Mouse (Mus musculus): ENCODE measurements around the gene Epyc. TPM values are rescaled to one million over a fixed set of nuclear protein-coding genes. Genes with fewer than 3 reads are reported as not detected.

The Epyc gene
- polyA plus RNA-seq, 1 experiment from 2014 or later: not detected

- Histone ChIP-seq H3K36me3 (ENCODE audit: insufficient read depth, low read length) (no peaks in the 10 kb centered on the region), H3K4me1 (ENCODE audit: insufficient read depth, low read depth, low read length) (no peaks in the 10 kb centered on the region), H3K4me2 (replicated peaks; ENCODE audit: low read depth, low read length) (no peak overlapping the region), H3K27ac (ENCODE audit: low read length) (no peak overlapping the region), H3K9me3 (ENCODE audit: low read length) (no peaks in the 10 kb centered on the region), H3K27me3 (replicated peaks; ENCODE audit: insufficient read depth, low read length) (no peaks in the 10 kb centered on the region), H3K4me3 (ENCODE audit: low read depth, low read length) (no peak overlapping the region), H3K9ac (replicated peaks; ENCODE audit: low read depth) (no peak overlapping the region)
- DNase-seq (ENCODE audit: low spot score) (peak; percentile 74), ATAC-seq (peak; percentile 35; the same call in 1 of the 2 replicates)
- 33% methylated on average over 4 of the region's 4 CpGs for WGBS
- no peak for TF ChIP-seq EP300 (IDR thresholded peaks at IDR 0.05)
- TF ChIP-seq CTCF (IDR thresholded peaks at IDR 0.05): peak; percentile 75
These were observed 26.3 kb downstream of the Epyc start for GRCm38 (mm10) chr10:97670202-97670601.

DNA sequence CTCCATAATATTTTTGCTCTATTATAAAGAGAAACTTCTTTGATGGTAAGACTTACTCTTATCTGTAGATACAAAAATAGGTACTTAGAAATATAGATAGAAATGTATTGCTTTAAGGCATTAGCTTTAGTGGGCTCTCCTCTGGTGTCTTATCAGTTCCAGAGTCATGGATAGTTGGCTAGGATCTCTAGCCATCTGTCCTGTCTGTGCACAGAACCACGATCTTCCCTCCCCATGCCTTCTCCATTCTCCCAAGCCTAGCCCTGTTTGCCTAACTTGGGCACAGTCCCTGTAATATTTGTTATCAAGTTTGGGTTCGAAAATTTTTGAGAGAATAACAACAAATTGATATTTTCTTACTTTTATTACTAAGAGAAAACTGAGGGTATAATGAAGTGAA is 29.4 kb downstream of the Epyc start:
- Histone ChIP-seq H3K4me2 (replicated peaks; ENCODE audit: low read depth, low read length) (no peak overlapping the region), H3K27ac (ENCODE audit: low read length) (no peak overlapping the region), H3K9me3 (ENCODE audit: low read length) (no peaks in the 10 kb centered on the region), H3K27me3 (replicated peaks; ENCODE audit: insufficient read depth, low read length) (no peaks in the 10 kb centered on the region), H3K4me3 (ENCODE audit: low read depth, low read length) (no peak overlapping the region), H3K4me1 (ENCODE audit: insufficient read depth, low read depth, low read length) (no peaks in the 10 kb centered on the region), H3K9ac (replicated peaks; ENCODE audit: low read depth) (no peak overlapping the region), H3K36me3 (ENCODE audit: insufficient read depth, low read length) (no peaks in the 10 kb centered on the region)
- DNase-seq (ENCODE audit: low spot score) (no peak), ATAC-seq (no peak)
- WGBS: 56% methylated on average over 2 of the region's 2 CpGs
- TF ChIP-seq CTCF (IDR thresholded peaks at IDR 0.05): no peak
- no peak for TF ChIP-seq EP300 (IDR thresholded peaks at IDR 0.05)

DNA sequence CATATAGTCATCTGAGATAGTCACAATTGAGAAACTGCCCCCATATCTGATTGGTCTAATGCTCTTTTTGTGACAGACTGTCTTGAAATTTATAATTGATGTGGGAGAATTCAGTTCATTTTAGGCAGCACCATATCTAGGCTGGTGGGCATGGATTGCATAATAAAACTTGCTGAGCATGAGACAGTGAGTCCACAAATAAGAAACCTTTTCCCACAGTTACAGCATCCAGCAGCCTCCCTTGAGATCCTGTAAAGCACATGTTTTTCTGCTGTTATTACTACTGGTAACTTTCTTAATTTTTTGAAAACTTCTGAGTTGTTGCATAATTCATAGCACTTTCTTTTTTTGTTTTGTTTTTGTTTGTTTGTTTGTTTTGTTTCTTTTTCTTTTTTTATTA is 39.1 kb downstream of the Epyc start:
- Histone ChIP-seq H3K9me3 (ENCODE audit: low read length) (no peaks in the 10 kb centered on the region), H3K27ac (ENCODE audit: low read length) (no peak overlapping the region), H3K9ac (replicated peaks; ENCODE audit: low read depth) (no peak overlapping the region), H3K27me3 (replicated peaks; ENCODE audit: insufficient read depth, low read length) (no peaks in the 10 kb centered on the region), H3K4me3 (ENCODE audit: low read depth, low read length) (no peak overlapping the region), H3K36me3 (ENCODE audit: insufficient read depth, low read length) (no peaks in the 10 kb centered on the region), H3K4me1 (ENCODE audit: insufficient read depth, low read depth, low read length) (no peaks in the 10 kb centered on the region), H3K4me2 (replicated peaks; ENCODE audit: low read depth, low read length) (no peak overlapping the region)
- TF ChIP-seq CTCF (IDR thresholded peaks at IDR 0.05): no peak
- TF ChIP-seq EP300 (IDR thresholded peaks at IDR 0.05): no peak
- no peak for DNase-seq (ENCODE audit: low spot score)
- ATAC-seq: no peak

DNA sequence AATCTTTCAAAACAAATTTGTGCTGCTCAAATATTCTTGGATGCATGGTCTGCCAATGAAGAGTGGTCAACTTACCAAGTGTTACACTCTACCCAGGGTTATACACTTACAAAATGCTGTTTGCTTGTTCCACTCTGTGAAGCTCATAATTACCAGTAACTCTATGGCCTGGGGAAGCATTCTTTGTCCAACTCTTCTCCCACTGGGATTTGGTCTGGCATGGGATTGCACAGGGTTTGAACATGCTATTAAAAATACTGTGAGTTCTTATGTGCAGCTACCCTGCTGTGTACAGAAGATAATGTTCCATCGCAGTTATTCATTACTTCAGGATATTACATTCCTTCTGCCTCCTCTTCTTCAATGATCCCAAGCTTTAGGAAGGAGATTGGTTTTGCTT is 43.3 kb downstream of the Epyc start:
- ATAC-seq: no peak
- Histone ChIP-seq H3K9ac (replicated peaks; ENCODE audit: low read depth) (no peak overlapping the region), H3K9me3 (ENCODE audit: low read length) (no peaks in the 10 kb centered on the region), H3K4me1 (ENCODE audit: insufficient read depth, low read depth, low read length) (no peaks in the 10 kb centered on the region), H3K27me3 (replicated peaks; ENCODE audit: insufficient read depth, low read length) (no peaks in the 10 kb centered on the region), H3K27ac (ENCODE audit: low read length) (no peak overlapping the region), H3K4me2 (replicated peaks; ENCODE audit: low read depth, low read length) (no peak overlapping the region), H3K4me3 (ENCODE audit: low read depth, low read length) (no peak overlapping the region), H3K36me3 (ENCODE audit: insufficient read depth, low read length) (no peaks in the 10 kb centered on the region)
- TF ChIP-seq EP300 (IDR thresholded peaks at IDR 0.05) (no peak), CTCF (IDR thresholded peaks at IDR 0.05) (no peak)
- DNase-seq (ENCODE audit: low spot score): no peak
- 83% methylated on average over 1 of the region's 1 CpGs for WGBS

- H3K4me1 ChIP-seq (ENCODE audit: insufficient read depth, low read depth, low read length): no peaks in the 10 kb centered on the region
- H3K27me3 ChIP-seq (replicated peaks; ENCODE audit: insufficient read depth, low read length): no peaks in the 10 kb centered on the region
- TF ChIP-seq EP300 (IDR thresholded peaks at IDR 0.05) (no peak), CTCF (IDR thresholded peaks at IDR 0.05) (peak; percentile 46)
- H3K36me3 ChIP-seq (ENCODE audit: insufficient read depth, low read length): no peaks in the 10 kb centered on the region
- no peak for ATAC-seq
- H3K9ac ChIP-seq (replicated peaks; ENCODE audit: low read depth): no peak overlapping the region
- DNase-seq (ENCODE audit: low spot score): peak; percentile 25
- no peak overlapping the region for H3K4me2 ChIP-seq (replicated peaks; ENCODE audit: low read depth, low read length)
- H3K9me3 ChIP-seq (ENCODE audit: low read length): no peaks in the 10 kb centered on the region
- WGBS: 53% methylated on average over 3 of the region's 3 CpGs
- no peak overlapping the region for H3K4me3 ChIP-seq (ENCODE audit: low read depth, low read length)
- H3K27ac ChIP-seq (ENCODE audit: low read length): no peak overlapping the region
These were observed 45.6 kb downstream of the Epyc start for GRCm38 (mm10) chr10:97689425-97689824.

DNA sequence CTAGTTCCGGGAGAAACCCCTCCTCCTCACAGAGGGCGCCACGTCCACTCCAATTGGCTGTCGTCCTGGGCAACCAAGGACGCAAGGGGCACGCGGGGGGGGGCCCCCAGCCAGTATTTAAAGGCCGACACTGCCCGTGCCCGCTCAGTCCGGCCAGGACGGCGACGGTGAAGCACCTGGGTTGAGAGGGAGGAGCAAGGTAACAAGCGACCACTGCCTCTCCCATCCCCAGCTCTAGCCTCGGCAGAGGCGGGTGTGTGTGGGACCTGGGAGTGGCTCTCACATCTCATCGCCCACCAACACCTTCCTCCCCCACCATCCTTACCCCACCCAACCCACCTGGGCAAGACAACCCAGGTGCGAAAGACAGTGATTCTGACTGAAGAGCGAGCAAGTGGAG is 49.0 kb downstream of the Epyc start, which contains the start of gene Ccer1:
TSS of gene Ccer1 (plus strand) at position 147 of the 400 bp plus-strand sequence.
- Histone ChIP-seq H3K9ac (replicated peaks; ENCODE audit: low read depth) (no peak within 1 kb of the TSS), H3K27me3 (replicated peaks; ENCODE audit: insufficient read depth, low read length) (no peaks in the 10 kb centered on the region), H3K4me1 (ENCODE audit: insufficient read depth, low read depth, low read length) (no peaks in the 10 kb centered on the region), H3K4me2 (replicated peaks; ENCODE audit: low read depth, low read length) (no peak within 1 kb of the TSS), H3K36me3 (ENCODE audit: insufficient read depth, low read length) (no peaks in the 10 kb centered on the region), H3K4me3 (ENCODE audit: low read depth, low read length) (no peak within 1 kb of the TSS), H3K9me3 (ENCODE audit: low read length) (no peaks in the 10 kb centered on the region), H3K27ac (ENCODE audit: low read length) (no peak within 1 kb of the TSS)
- ATAC-seq: no peak
- 75% methylated on average over 20 of the region's 20 CpGs for WGBS
- TF ChIP-seq EP300 (IDR thresholded peaks at IDR 0.05) (no peak), CTCF (IDR thresholded peaks at IDR 0.05) (no peak)
- DNase-seq (ENCODE audit: low spot score): no peak
